Mouse (Mus musculus) mesoderm, embryonic 11.5 days (tissue): ENCODE measurements around the gene Zfp553.

Experiments
- DNase-seq: peaks from one replicate; pipeline ENCODE4 v3.0.0-alpha.2; 2012; ENCODE audit warnings: low read depth, low spot score

Zfp553 gene

DNA sequence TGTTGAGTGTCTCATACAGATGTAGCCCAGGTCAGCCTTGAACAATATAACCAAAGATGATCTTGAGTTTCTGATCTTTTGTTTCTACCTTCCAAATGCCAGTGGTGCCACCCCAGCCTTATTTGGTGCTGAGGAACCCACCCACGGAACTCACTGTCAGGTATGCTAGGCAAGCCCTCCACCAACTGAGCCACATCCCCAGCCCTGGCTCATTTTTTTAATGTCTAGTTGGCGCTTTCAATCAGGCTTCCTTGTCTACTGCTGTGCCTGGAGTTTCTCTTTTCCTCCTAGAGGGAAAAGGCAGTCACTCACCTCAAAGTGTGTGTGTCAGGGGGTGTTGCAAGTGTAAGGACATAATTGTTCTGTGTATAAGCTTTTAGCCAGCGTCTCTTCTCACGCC is 38.2 kb downstream of the Zfp553 start:
- DNase-seq: no peak

- no peak for DNase-seq
Observed at GRCm38 (mm10) chr7:127272566-127272965, 39.7 kb downstream of the Zfp553 start.

- peak; percentile 36 for DNase-seq
Observed at GRCm38 (mm10) chr7:127273118-127273923, 40.5 kb downstream of the Zfp553 start.

DNA sequence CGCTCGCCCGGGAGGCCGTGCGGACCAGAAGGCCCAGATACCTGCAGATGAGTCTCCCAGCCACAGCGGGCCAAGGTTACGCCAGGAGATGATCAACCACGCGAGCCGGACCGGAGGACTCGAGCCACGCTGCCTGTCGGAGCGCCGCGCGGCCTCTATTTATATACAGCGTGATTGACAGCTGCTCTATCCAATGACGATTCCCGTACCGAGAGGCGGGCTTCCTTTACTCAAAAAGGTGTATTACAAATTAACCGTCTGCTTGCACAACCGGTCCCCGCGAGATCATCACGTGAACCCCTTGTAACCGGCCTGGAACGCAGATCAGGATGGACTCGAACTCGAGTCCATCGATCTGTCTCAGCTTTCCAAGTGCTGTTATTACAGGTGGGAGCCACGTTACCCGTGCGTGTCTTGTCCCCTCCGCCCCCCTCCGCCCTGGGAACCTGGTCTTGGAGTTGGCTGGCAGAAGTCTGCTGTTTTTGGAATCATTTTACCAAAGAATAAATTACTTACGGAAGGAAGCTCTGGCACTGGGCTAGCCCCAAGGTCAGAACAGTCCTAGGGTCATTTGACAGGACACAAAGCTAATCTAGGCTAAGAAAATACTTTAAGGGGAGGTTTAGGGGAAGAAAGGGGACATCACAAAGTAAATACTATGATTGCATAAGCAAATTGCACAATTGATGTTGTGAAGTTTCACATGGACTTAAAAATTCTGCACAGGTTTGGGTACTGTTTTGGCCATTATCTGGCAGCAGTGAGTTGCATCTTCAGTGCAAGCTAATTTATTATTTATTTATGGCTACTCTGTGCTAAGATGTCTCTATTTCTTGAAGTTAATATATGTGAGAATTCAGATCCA is 41.3 kb downstream of the Zfp553 start, which contains the start of gene Sephs2:
Gene Sephs2, minus strand, starts transcription at position 131 of the 865 bp plus-strand sequence.
- peak; percentile 96 for DNase-seq

GRCm38 (mm10) chr7:127276519-127276961 is 43.7 kb downstream of the Zfp553 start:
- no peak for DNase-seq

DNA sequence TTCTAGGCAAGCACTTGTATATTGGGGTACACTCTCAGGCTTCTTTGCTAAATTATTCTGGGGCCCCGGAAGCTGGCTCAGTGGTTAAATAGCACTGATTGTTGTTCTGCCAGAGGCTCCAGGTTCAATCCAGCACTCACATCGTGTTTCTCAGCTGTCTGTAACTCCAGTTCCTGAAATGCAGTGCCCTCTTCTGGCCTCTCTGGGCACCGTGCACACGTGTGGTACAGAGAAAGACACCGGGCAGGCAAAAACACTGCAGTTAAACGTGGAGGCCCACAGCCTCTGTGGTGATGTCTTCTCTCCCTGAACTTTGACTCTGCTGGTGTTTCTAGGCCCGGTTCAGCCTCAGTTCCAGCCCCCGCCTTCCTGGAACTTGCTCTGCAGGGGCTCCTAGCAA is 45.5 kb downstream of the Zfp553 start:
- peak; percentile 52 for DNase-seq

DNA sequence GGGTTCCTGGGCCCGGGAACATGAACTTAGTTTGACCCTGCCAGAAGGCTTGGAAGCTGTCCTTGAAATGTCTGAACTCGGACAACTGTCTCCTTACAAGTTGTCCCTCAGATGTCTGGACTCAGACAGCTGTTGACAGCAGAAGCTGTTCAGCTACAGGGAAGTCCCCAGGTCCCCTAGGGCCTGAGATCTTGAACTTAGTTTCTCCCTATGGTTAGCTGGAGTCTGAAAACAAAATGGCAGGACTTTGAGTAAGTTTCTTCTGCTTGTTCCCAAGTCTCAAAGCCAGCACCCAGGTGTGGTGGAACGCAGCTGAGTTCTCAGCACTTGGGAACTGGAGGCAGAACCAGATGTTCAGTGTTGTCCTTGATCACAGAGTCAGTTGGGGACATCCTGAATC is 47.2 kb downstream of the Zfp553 start:
- DNase-seq: no peak

GRCm38 (mm10) chr7:127281114-127281513 is 48.3 kb downstream of the Zfp553 start:
- no peak for DNase-seq

DNA sequence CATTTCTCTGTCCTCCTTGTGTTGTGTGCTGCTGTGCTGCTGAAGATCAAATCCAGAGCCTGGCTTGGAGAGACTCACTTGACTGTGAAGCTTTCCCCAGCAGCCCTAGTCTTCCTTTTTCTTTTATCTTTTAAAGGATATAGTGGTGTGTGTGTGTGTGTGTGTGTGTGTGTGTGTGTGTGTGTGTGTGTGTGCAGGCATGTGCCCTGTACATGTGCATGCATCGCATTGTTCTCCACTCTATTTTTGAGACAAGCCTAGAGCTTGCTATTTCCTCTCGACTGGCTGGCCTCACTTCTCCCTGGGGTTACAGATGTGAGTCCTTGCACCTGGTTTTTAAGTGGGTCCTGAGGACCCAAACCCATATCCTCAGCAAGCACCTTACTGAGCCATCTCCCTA is 49.3 kb downstream of the Zfp553 start:
- DNase-seq: no peak

GRCm38 (mm10) chr7:127285154-127285553 is 52.3 kb downstream of the Zfp553 start:
- no peak for DNase-seq
